Mouse (Mus musculus): ENCODE data around the gene Timm10. TPM values are rescaled to one million over a fixed set of nuclear protein-coding genes. Genes with fewer than 3 reads are reported as not detected.
A peak's percentile ranks its signal among the peaks of the same experiment; 100 is the strongest.

Timm10 gene
- total and polyA plus RNA-seq, 3 experiments, result 129 to 193 TPM; not detected in 1

- Histone ChIP-seq H3K4me3 (ENCODE audit: control insufficient read depth in 1 of 2, insufficient read depth in 1 of 2, low read depth in 2 of 2, low read length in 2 of 2) (peak overlapping the region; percentile 42 to 68), H3K27me3 (ENCODE audit: control insufficient read depth in 1 of 2, insufficient read depth in 2 of 2, low read length in 2 of 2) (no peaks in the 10 kb centered on the region), H3K9ac (ENCODE audit: control insufficient read depth, low read depth, low read length, poor library complexity, severe bottlenecking) (peak overlapping the region; percentile 65)
Observed at GRCm38 (mm10) chr2:84865616-84866571, 39.1 kb downstream of the Timm10 start.

GRCm38 (mm10) chr2:84868521-84868943 lies 41.7 kb downstream of the Timm10 start:
- H3K79me2 ChIP-seq (ENCODE audit: control insufficient read depth, insufficient read depth, low read length, poor library complexity), result no peaks in the 10 kb centered on the region
- H3K9ac ChIP-seq (ENCODE audit: control insufficient read depth, low read depth, low read length, poor library complexity, severe bottlenecking), result peak overlapping the region; percentile 47
- H3K4me1 ChIP-seq (ENCODE audit: control insufficient read depth in 1 of 2, insufficient read depth in 2 of 2, low read length in 2 of 2), result peaks cover 16 to 39% of the 10 kb centered on the region in 2 experiments
- H3K36me3 ChIP-seq (ENCODE audit: control insufficient read depth in 1 of 2, insufficient read depth in 2 of 2, low read length in 2 of 2), result peaks cover 0 to 25% of the 10 kb centered on the region in 2 experiments; a peak in 2 of 4 replicates
- DNase-seq (ENCODE audit: low read depth, low spot score), result peak; percentile 97
- no peaks in the 10 kb centered on the region for H3K9me3 ChIP-seq (replicated peaks; ENCODE audit: insufficient read depth, low read length)
- H3K27me3 ChIP-seq (ENCODE audit: control insufficient read depth in 1 of 2, insufficient read depth in 2 of 2, low read length in 2 of 2), result no peaks in the 10 kb centered on the region
- H3K27ac ChIP-seq (ENCODE audit: control insufficient read depth, low read depth, low read length), result peak overlapping the region; percentile 96
- H3K4me3 ChIP-seq (ENCODE audit: control insufficient read depth in 1 of 2, insufficient read depth in 1 of 2, low read depth in 2 of 2, low read length in 2 of 2), result peak overlapping the region; percentile 11 to 40; a peak in 3 of 4 replicates
- peak; percentile 35; the same call in 1 of the 2 replicates for TF ChIP-seq USF1 (IDR thresholded peaks at IDR 0.05; ENCODE audit: low read depth, low read length)
- TF ChIP-seq TCF12 (IDR thresholded peaks at IDR 0.05; ENCODE audit: low read depth, low read length), result peak; percentile 65
- TF ChIP-seq MAX (IDR thresholded peaks at IDR 0.05; ENCODE audit: low read length), result peak; percentile 50; the same call in 1 of the 2 replicates
- no peak; a peak in 1 of 4 replicates for TF ChIP-seq POLR2A (IDR thresholded peaks at IDR 0.05; ENCODE audit: control insufficient read depth in 1 of 2, insufficient read depth in 1 of 2, low read depth in 1 of 2, low read length in 2 of 2, poor library complexity in 1 of 2)
- peak; percentile 94 to 99 (median 96) for TF ChIP-seq CTCF (IDR thresholded peaks at IDR 0.05 in 2 of 3, conservative IDR thresholded peaks at IDR 0.05 in 1 of 3; ENCODE audit: control insufficient read depth in 1 of 3, insufficient read depth in 1 of 3, low read depth in 2 of 3, low read length in 3 of 3, poor library complexity in 1 of 3, severe bottlenecking in 1 of 3)
- TF ChIP-seq GABPA (IDR thresholded peaks at IDR 0.05; ENCODE audit: low read depth, low read length), result no peak
- peak; percentile 66 to 72 for TF ChIP-seq EP300 (IDR thresholded peaks at IDR 0.05; ENCODE audit: low read depth in 1 of 2, low read length in 2 of 2)
- TF ChIP-seq SMC3 (IDR thresholded peaks at IDR 0.05; ENCODE audit: low read depth, low read length), result peak; percentile 79
- TF ChIP-seq ZNF384 (IDR thresholded peaks at IDR 0.05; ENCODE audit: low read depth, low read length), result peak; percentile 61
- peak; percentile 40; the same call in 1 of the 2 replicates for TF ChIP-seq KAT2A (conservative IDR thresholded peaks at IDR 0.05; ENCODE audit: low read depth, low read length)
- TF ChIP-seq GATA1 (IDR thresholded peaks at IDR 0.05; ENCODE audit: low read depth, low read length), result peak; percentile 69
- peak; percentile 89 for TF ChIP-seq MAZ (IDR thresholded peaks at IDR 0.05; ENCODE audit: low read depth, low read length)
- TF ChIP-seq MXI1 (IDR thresholded peaks at IDR 0.05; ENCODE audit: low read depth, low read length), result peak; percentile 61; the same call in 1 of the 2 replicates
- peak; percentile 34; the same call in 1 of the 2 replicates for TF ChIP-seq MYB (IDR thresholded peaks at IDR 0.05; ENCODE audit: low read depth, low read length)
- no peak for TF ChIP-seq POLR2AphosphoS5 (IDR thresholded peaks at IDR 0.05; ENCODE audit: borderline replicate concordance, low read depth, low read length)
- TF ChIP-seq ZKSCAN1 (IDR thresholded peaks at IDR 0.05; ENCODE audit: low read depth, low read length), result peak; percentile 53; the same call in 1 of the 2 replicates
- TF ChIP-seq MEF2A (IDR thresholded peaks at IDR 0.05; ENCODE audit: extremely low read depth, insufficient replicate concordance, low read depth, low read length, poor library complexity, severe bottlenecking), result no peak; the same call in 1 of the 2 replicates
- peak; percentile 85 for TF ChIP-seq ELF1 (IDR thresholded peaks at IDR 0.05; ENCODE audit: low read depth, low read length)
- TF ChIP-seq TBP (IDR thresholded peaks at IDR 0.05; ENCODE audit: low read depth, low read length), result peak; percentile 45; the same call in 1 of the 2 replicates
- TF ChIP-seq CHD1 (IDR thresholded peaks at IDR 0.05; ENCODE audit: low read depth, low read length), result peak; percentile 64
- TF ChIP-seq JUND (IDR thresholded peaks at IDR 0.05; ENCODE audit: low read depth, low read length), result 0 out of 2 replicates have a peak, but pooled peaks have one; percentile 35
- peak; percentile 71 for TF ChIP-seq HCFC1 (IDR thresholded peaks at IDR 0.05; ENCODE audit: low read depth, low read length)

More at GRCm38 (mm10) chr2:84865616-84866571, 39.1 kb downstream of the Timm10 start:
- Histone ChIP-seq H3K27ac (ENCODE audit: control insufficient read depth, low read depth, low read length) (peak overlapping the region; percentile 96), H3K79me2 (ENCODE audit: control insufficient read depth, insufficient read depth, low read length, poor library complexity) (no peaks in the 10 kb centered on the region), H3K36me3 (ENCODE audit: control insufficient read depth in 1 of 2, insufficient read depth in 2 of 2, low read length in 2 of 2) (peaks cover 3 to 32% of the 10 kb centered on the region in 2 experiments), H3K4me1 (ENCODE audit: control insufficient read depth in 1 of 2, insufficient read depth in 2 of 2, low read length in 2 of 2) (peaks cover 23 to 42% of the 10 kb centered on the region in 2 experiments), H3K9me3 (replicated peaks; ENCODE audit: insufficient read depth, low read length) (no peaks in the 10 kb centered on the region)
- TF ChIP-seq MYB (IDR thresholded peaks at IDR 0.05; ENCODE audit: low read depth, low read length), result no peak
- TF ChIP-seq ZMIZ1 (IDR thresholded peaks at IDR 0.05; ENCODE audit: low read depth, low read length), result no peak
- TF ChIP-seq POLR2AphosphoS2 (IDR thresholded peaks at IDR 0.05; ENCODE audit: low read length), result no peak
- TF ChIP-seq NELFE (IDR thresholded peaks at IDR 0.05; ENCODE audit: low read depth, low read length), result no peak
- no peak for TF ChIP-seq GATA1 (IDR thresholded peaks at IDR 0.05; ENCODE audit: low read depth, low read length)
- 0 out of 2 replicates have a peak, but pooled peaks have one; percentile 22 for TF ChIP-seq MXI1 (IDR thresholded peaks at IDR 0.05; ENCODE audit: low read depth, low read length)
- no peak; the same call in 1 of the 2 replicates for TF ChIP-seq SIN3A (IDR thresholded peaks at IDR 0.05; ENCODE audit: low read length)
- TF ChIP-seq ETS1 (IDR thresholded peaks at IDR 0.05; ENCODE audit: low read depth, low read length), result no peak
- TF ChIP-seq MAFK (IDR thresholded peaks at IDR 0.05; ENCODE audit: borderline replicate concordance, low read depth, low read length), result no peak
- TF ChIP-seq RAD21 (IDR thresholded peaks at IDR 0.05; ENCODE audit: low read depth, low read length), result peak; percentile 44
- TF ChIP-seq POLR2AphosphoS5 (IDR thresholded peaks at IDR 0.05; ENCODE audit: borderline replicate concordance, low read depth, low read length), result no peak
- TF ChIP-seq CTCF (IDR thresholded peaks at IDR 0.05 in 2 of 3, conservative IDR thresholded peaks at IDR 0.05 in 1 of 3; ENCODE audit: control insufficient read depth in 1 of 3, insufficient read depth in 1 of 3, low read depth in 2 of 3, low read length in 3 of 3, poor library complexity in 1 of 3, severe bottlenecking in 1 of 3), result peak; percentile 80 to 97 (median 84)
- TF ChIP-seq UBTF (IDR thresholded peaks at IDR 0.05; ENCODE audit: borderline replicate concordance, insufficient read depth, low read depth, low read length), result no peak
- TF ChIP-seq SMC3 (IDR thresholded peaks at IDR 0.05; ENCODE audit: low read depth, low read length), result peak; percentile 62
- TF ChIP-seq MAZ (IDR thresholded peaks at IDR 0.05; ENCODE audit: low read depth, low read length), result peak; percentile 37; the same call in 1 of the 2 replicates
- TF ChIP-seq CHD2 (IDR thresholded peaks at IDR 0.05; ENCODE audit: low read length), result no peak
- peak; percentile 78 for DNase-seq (ENCODE audit: low read depth, low spot score)
